Mouse (Mus musculus): ENCODE measurements at regions not wholly inside any gene's neighbourhood (a gene's known extent, or its start where the extent isn't known, plus 50 kb on each side); places are given as distances from the start of the nearest gene placed in this dataset.

DNA sequence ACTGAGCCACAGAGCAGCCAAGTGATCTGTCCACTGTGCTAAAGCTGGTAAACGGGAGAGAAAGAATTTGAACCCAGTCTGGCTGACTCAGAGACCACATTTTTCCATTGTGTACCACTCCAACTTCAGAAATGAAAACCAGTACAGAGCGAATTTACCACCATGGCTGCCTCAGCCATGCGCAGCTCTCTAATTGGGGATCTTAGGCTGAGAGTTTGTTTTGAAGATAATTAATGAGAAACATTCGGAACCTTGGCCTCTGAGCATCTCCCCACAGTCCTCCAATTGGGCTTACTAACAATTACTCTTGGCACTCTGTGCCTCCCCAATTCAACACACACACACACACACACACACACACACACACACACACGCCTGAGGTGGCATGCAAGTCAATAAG lies 128.3 kb downstream of the Mtx3 start:
- TF ChIP-seq TAL1 (conservative IDR thresholded peaks at IDR 0.05; ENCODE audit: low read depth, low read length) (no peak), CTCF (IDR thresholded peaks at IDR 0.05; ENCODE audit: low read depth, low read length) (no peak)

Data from G1E (cell line).